Mouse (Mus musculus): ENCODE results near the gene Kpna3. TPM values are rescaled to one million over a fixed set of nuclear protein-coding genes. Genes with fewer than 3 reads are reported as not detected.
"Not testable (repeated sequence)": the region's sequence is repeated elsewhere in the genome, so short reads cannot be mapped to it uniquely, and the experiment has no call there.

Gene Kpna3
- polyA plus RNA-seq, 1 experiment from 2014 or later: 76.7 TPM

- H3K27me3 ChIP-seq; ATAC-seq; H3K4me1 ChIP-seq (replicated peaks); H3K27ac ChIP-seq; H3K36me3 ChIP-seq; H3K4me3 ChIP-seq (replicated peaks); H3K9ac ChIP-seq (replicated peaks); H3K4me2 ChIP-seq (replicated peaks); H3K9me3 ChIP-seq: not testable (repeated sequence)
- 40% methylated on average over 5 of the region's 8 CpGs for WGBS
Observed at GRCm38 (mm10) chr14:61427095-61427494, 12.6 kb downstream of the Kpna3 start.

DNA sequence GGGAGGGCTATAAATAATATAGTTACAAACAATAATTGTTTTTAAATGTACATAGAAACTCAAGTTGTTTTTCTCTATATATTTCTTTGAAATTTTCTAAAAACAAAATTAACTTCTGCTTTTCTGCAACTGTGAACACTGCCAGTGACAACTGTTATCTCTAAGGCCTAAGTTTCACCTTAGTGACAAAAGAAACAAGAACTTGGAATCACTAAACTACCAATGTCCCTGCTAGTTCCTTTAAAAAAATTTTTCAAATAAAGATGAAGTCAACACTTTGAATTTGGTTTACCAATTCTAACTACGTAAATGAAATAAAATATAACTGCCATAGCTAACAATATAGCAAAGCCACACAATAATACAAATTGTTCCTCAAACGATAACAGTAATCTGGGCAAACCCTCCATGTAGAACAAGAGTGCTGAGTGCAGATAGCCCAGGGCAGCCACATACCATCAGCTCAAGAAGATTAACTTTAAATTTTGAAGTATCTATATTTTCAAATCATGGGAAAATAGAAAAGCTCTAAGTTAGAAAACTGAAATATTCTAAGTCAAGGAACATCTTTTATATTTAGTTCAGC lies 14.5 kb downstream of the Kpna3 start:
- H3K4me3 ChIP-seq (replicated peaks): no peak overlapping the region
- peaks cover 6% of the 10 kb centered on the region for H3K4me1 ChIP-seq (replicated peaks)
- WGBS: 95% methylated on average over 2 of the region's 2 CpGs
- no peak overlapping the region for H3K27ac ChIP-seq
- no peaks in the 10 kb centered on the region for H3K9me3 ChIP-seq
- H3K4me2 ChIP-seq (replicated peaks): no peak overlapping the region
- no peak overlapping the region for H3K9ac ChIP-seq (replicated peaks)
- no peak for ATAC-seq
- no peaks in the 10 kb centered on the region for H3K27me3 ChIP-seq
- peaks cover 4% of the 10 kb centered on the region for H3K36me3 ChIP-seq

- H3K9me3 ChIP-seq: no peaks in the 10 kb centered on the region
- no peaks in the 10 kb centered on the region for H3K36me3 ChIP-seq
- peaks cover 24% of the 10 kb centered on the region for H3K4me1 ChIP-seq (replicated peaks)
- no peak overlapping the region for H3K4me3 ChIP-seq (replicated peaks)
- H3K27me3 ChIP-seq: no peaks in the 10 kb centered on the region
- no peak overlapping the region for H3K4me2 ChIP-seq (replicated peaks)
- no peak overlapping the region for H3K27ac ChIP-seq
- H3K9ac ChIP-seq (replicated peaks): no peak overlapping the region
- no peak for ATAC-seq
- WGBS: 93% methylated on average over 4 of the region's 4 CpGs
Observed at GRCm38 (mm10) chr14:61415719-61416118, 24.0 kb downstream of the Kpna3 start.

DNA sequence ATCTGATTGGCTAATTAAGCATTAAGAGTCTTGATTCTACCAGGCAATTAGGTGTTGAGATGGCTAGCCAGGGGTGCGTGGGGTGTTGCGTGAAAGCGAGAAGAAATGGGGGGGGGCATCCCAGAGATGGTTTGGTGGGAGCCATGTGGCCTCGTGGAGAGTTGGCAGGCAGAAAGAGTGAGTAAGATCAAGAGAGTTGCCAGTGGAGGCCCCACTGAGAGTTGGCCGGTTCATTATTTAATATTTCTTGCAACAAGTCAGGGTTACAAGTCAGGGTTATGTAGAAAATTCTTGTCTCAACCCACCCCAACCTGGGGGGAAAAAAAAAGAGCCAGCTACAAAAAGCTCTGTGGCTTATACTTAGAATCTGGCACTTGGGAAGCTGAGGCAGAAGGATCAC lies 24.4 kb downstream of the Kpna3 start:
- ATAC-seq: no peak
- Histone ChIP-seq H3K27ac (no peak overlapping the region), H3K4me1 (replicated peaks) (peaks cover 24% of the 10 kb centered on the region), H3K4me3 (replicated peaks) (no peak overlapping the region), H3K36me3 (no peaks in the 10 kb centered on the region), H3K9me3 (no peaks in the 10 kb centered on the region), H3K27me3 (no peaks in the 10 kb centered on the region), H3K4me2 (replicated peaks) (no peak overlapping the region), H3K9ac (replicated peaks) (no peak overlapping the region)
- WGBS: 76% methylated on average over 5 of the region's 5 CpGs

DNA sequence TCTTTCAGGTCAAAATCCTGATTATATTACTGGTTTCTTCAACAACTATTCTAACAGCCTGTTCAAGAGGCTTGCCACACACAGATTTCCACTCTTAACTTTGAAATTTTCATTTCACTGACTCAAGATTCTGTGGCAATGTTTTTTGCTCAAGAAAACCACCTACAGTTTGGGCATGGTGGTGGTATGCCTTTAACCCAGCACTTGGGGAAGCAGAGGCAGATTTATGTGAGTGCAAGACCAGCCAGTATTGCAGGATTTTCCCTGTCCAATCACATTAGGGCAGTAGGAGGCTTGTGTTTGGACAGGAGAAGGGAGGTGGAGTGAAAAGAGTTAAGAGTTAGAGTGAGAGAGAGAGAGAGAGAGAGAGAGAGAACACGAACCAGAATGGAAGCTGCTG lies 24.9 kb downstream of the Kpna3 start:
- no peaks in the 10 kb centered on the region for H3K27me3 ChIP-seq
- no peaks in the 10 kb centered on the region for H3K36me3 ChIP-seq
- no peak overlapping the region for H3K9ac ChIP-seq (replicated peaks)
- H3K9me3 ChIP-seq: no peaks in the 10 kb centered on the region
- no peak for ATAC-seq
- H3K4me3 ChIP-seq (replicated peaks): no peak overlapping the region
- H3K4me1 ChIP-seq (replicated peaks): peaks cover 24% of the 10 kb centered on the region
- H3K4me2 ChIP-seq (replicated peaks): no peak overlapping the region
- WGBS: 19% methylated on average over 1 of the region's 1 CpGs
- no peak overlapping the region for H3K27ac ChIP-seq

GRCm38 (mm10) chr14:61414199-61414598 lies 25.5 kb downstream of the Kpna3 start:
- Histone ChIP-seq H3K36me3 (no peaks in the 10 kb centered on the region), H3K4me2 (replicated peaks) (no peak overlapping the region), H3K9me3 (no peaks in the 10 kb centered on the region), H3K9ac (replicated peaks) (no peak overlapping the region), H3K4me3 (replicated peaks) (no peak overlapping the region), H3K4me1 (replicated peaks) (peaks cover 24% of the 10 kb centered on the region), H3K27ac (no peak overlapping the region), H3K27me3 (no peaks in the 10 kb centered on the region)
- WGBS: 18% methylated on average over 5 of the region's 5 CpGs
- peak; percentile 63 for ATAC-seq

DNA sequence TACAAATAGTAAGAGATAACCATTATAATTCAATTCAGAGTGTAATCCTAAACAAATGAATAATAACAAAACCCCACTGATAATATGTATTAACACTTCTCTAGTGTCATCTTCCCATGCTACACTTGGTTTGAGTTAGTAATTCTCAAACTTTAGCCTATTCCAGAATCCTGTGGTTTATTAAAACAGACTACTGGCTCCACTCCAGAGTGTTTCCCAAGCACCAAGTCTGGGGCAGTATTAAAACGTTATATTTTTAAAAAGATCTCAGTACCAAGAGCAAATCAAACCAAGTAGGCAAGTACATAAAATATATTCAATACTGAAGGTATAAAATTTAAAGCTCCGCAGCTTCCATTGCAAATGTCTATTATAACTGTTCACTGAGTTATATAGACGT lies 26.0 kb downstream of the Kpna3 start:
- no peak overlapping the region for H3K4me3 ChIP-seq (replicated peaks)
- H3K27me3 ChIP-seq: no peaks in the 10 kb centered on the region
- ATAC-seq: no peak
- H3K4me2 ChIP-seq (replicated peaks): no peak overlapping the region
- H3K4me1 ChIP-seq (replicated peaks): peaks cover 24% of the 10 kb centered on the region
- H3K36me3 ChIP-seq: no peaks in the 10 kb centered on the region
- no peaks in the 10 kb centered on the region for H3K9me3 ChIP-seq
- H3K9ac ChIP-seq (replicated peaks): no peak overlapping the region
- WGBS: 73% methylated on average over 3 of the region's 3 CpGs
- no peak overlapping the region for H3K27ac ChIP-seq

DNA sequence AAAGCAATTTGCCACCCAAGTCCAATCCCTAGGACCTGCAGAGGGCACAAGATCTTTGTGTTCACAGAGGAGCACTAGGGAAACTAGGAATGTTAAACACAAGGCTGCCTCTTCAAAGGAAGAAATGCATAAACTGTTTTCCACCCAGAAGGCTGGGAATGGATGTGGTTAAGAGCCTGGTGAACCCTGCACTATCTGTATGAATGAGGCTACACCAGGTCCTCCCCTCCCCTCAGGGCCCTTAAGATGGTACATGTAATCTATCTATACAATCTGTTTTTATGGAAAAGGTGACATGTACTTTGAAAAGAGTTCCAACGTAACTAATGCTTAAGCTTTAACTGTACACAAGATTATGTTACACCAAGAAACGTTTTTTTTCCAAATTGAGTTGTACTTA lies 29.7 kb downstream of the Kpna3 start:
- 86% methylated on average over 2 of the region's 2 CpGs for WGBS
- Histone ChIP-seq H3K9me3 (no peaks in the 10 kb centered on the region), H3K36me3 (no peaks in the 10 kb centered on the region), H3K27me3 (no peaks in the 10 kb centered on the region), H3K4me1 (replicated peaks) (peaks cover 17% of the 10 kb centered on the region), H3K4me3 (replicated peaks) (no peak overlapping the region), H3K27ac (no peak overlapping the region), H3K9ac (replicated peaks) (no peak overlapping the region), H3K4me2 (replicated peaks) (no peak overlapping the region)
- ATAC-seq: no peak

GRCm38 (mm10) chr14:61407055-61407454 lies 32.6 kb downstream of the Kpna3 start:
- no peaks in the 10 kb centered on the region for H3K27me3 ChIP-seq
- 94% methylated on average over 3 of the region's 3 CpGs for WGBS
- no peak for ATAC-seq
- H3K36me3 ChIP-seq: peaks cover 6% of the 10 kb centered on the region
- no peak overlapping the region for H3K27ac ChIP-seq
- H3K4me1 ChIP-seq (replicated peaks): no peaks in the 10 kb centered on the region
- H3K4me3 ChIP-seq (replicated peaks): no peak overlapping the region
- no peak overlapping the region for H3K9ac ChIP-seq (replicated peaks)
- H3K4me2 ChIP-seq (replicated peaks): no peak overlapping the region
- no peaks in the 10 kb centered on the region for H3K9me3 ChIP-seq

DNA sequence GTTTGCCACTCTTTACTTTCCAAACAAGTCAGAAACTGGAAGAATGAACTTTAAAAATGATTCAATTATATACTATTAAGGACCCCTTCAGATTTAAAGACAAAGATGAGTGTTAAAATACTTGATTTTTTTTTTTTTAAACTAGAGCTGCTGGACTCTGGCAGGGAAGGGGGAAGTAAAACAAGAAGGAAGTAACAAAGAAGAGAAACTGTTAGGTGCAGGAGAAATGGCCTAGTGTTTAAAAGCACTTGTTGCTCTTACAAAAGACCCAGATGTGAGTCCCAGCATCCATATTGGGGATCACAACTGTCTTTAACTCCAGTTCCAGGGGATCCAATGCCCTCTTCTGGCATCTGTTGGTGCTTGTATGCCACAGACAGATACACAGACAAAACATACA lies 33.9 kb downstream of the Kpna3 start:
- no peak overlapping the region for H3K9ac ChIP-seq (replicated peaks)
- no peak overlapping the region for H3K4me3 ChIP-seq (replicated peaks)
- H3K4me2 ChIP-seq (replicated peaks): no peak overlapping the region
- ATAC-seq: no peak
- H3K36me3 ChIP-seq: peaks cover 9% of the 10 kb centered on the region
- no peaks in the 10 kb centered on the region for H3K27me3 ChIP-seq
- no peak overlapping the region for H3K27ac ChIP-seq
- no peaks in the 10 kb centered on the region for H3K4me1 ChIP-seq (replicated peaks)
- no peaks in the 10 kb centered on the region for H3K9me3 ChIP-seq

GRCm38 (mm10) chr14:61404941-61405340 lies 34.7 kb downstream of the Kpna3 start:
- H3K27ac ChIP-seq: no peak overlapping the region
- H3K36me3 ChIP-seq: peaks cover 17% of the 10 kb centered on the region
- H3K4me2 ChIP-seq (replicated peaks): no peak overlapping the region
- WGBS: 96% methylated on average over 3 of the region's 3 CpGs
- H3K4me3 ChIP-seq (replicated peaks): no peak overlapping the region
- no peak overlapping the region for H3K9ac ChIP-seq (replicated peaks)
- H3K27me3 ChIP-seq: no peaks in the 10 kb centered on the region
- no peaks in the 10 kb centered on the region for H3K9me3 ChIP-seq
- no peaks in the 10 kb centered on the region for H3K4me1 ChIP-seq (replicated peaks)
- no peak for ATAC-seq

DNA sequence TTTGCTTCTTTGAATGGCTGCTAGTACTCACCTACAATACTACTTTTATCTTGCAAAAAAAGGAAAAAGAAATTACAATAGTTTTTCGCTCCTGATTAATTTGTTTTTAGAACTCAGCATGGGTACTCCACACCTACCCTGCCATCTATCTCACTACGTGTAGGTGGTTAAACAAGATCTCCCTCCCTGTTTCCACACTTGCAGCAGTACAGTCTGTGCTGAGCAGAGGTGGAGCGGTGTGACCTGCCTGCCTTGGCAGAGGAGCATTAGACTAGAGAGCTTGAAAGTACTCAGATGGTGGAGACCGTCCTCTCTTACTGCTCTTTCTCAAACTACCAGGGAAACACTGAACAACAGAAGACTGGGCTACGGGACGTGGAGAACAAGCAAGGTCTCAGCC lies 44.9 kb downstream of the Kpna3 start:
- ATAC-seq: no peak
- Histone ChIP-seq H3K27me3 (no peaks in the 10 kb centered on the region), H3K4me1 (replicated peaks) (no peaks in the 10 kb centered on the region), H3K4me3 (replicated peaks) (no peak overlapping the region), H3K9me3 (no peaks in the 10 kb centered on the region), H3K27ac (no peak overlapping the region), H3K36me3 (peaks cover 35% of the 10 kb centered on the region), H3K9ac (replicated peaks) (no peak overlapping the region), H3K4me2 (replicated peaks) (no peak overlapping the region)
- 91% methylated on average over 6 of the region's 6 CpGs for WGBS

- Histone ChIP-seq H3K4me1 (replicated peaks) (no peaks in the 10 kb centered on the region), H3K9ac (replicated peaks) (no peak overlapping the region), H3K4me2 (replicated peaks) (no peak overlapping the region), H3K36me3 (peaks cover 27% of the 10 kb centered on the region), H3K27ac (no peak overlapping the region), H3K27me3 (no peaks in the 10 kb centered on the region), H3K9me3 (no peaks in the 10 kb centered on the region), H3K4me3 (replicated peaks) (no peak overlapping the region)
- ATAC-seq: no peak
- WGBS: 85% methylated on average over 3 of the region's 3 CpGs
Observed at GRCm38 (mm10) chr14:61390586-61390985, 49.1 kb downstream of the Kpna3 start.

Data from midbrain, embryonic 13.5 days (tissue).